Mouse (Mus musculus) midbrain, embryonic 10.5 days (tissue): ENCODE measurements around the gene Col5a1. TPM values are rescaled to one million over a fixed set of nuclear protein-coding genes. Genes with fewer than 3 reads are reported as not detected.
A peak's percentile ranks its signal among the peaks of the same experiment; 100 is the strongest.

Experiments
- DNase-seq: peaks from one replicate; pipeline ENCODE4 v3.0.0-alpha.2; 2017; ENCODE audit warnings: low spot score
- H3K27ac ChIP-seq: fragments of 300-500 bp; sonication (generic); replicated peaks from 2 replicates; pipeline ENCODE4 v1.5.1; 2016; ENCODE audit warnings: mild to moderate bottlenecking
- H3K27me3 ChIP-seq: fragments of 300-500 bp; sonication (generic); 2 replicates; pipeline ENCODE4 v1.6.1; 2016; ENCODE audit warnings: low read depth, mild to moderate bottlenecking; ENCODE audit not compliant: poor library complexity, severe bottlenecking
- H3K36me3 ChIP-seq: fragments of 300-500 bp; sonication (generic); 2 replicates; pipeline ENCODE4 v1.6.1; 2016; ENCODE audit warnings: mild to moderate bottlenecking, moderate library complexity
- H3K4me1 ChIP-seq: fragments of 300-500 bp; sonication (generic); 2 replicates; pipeline ENCODE4 v1.6.1; 2016
- H3K4me3 ChIP-seq: fragments of 300-500 bp; sonication (generic); 2 replicates; pipeline ENCODE4 v1.5.1; 2016; ENCODE audit warnings: mild to moderate bottlenecking, moderate library complexity
- H3K9me3 ChIP-seq: fragments of 300-500 bp; sonication (generic); replicated peaks from 2 replicates; pipeline ENCODE4 v1.6.1; 2016; ENCODE audit warnings: mild to moderate bottlenecking
- WGBS: fragments of 180-500 bp; shearing (Covaris S2); methylation state at CpG from one replicate; pipeline ENCODE4 v1.1.7; 2016; 5-methylcytosine and 5-hydroxymethylcytosine counted together
- polyA plus RNA-seq: library from polyadenylated mRNA; unstranded; fragments of >200 nt; fragmentation: Nextera tagmentation; extraction: Ambion mirVana; gene quantifications from 2 replicates; pipeline ENCODE4 v1.2.1, GENCODE M21; 2016

Col5a1 gene
- polyA plus RNA-seq, result 16.2 and 19.8 TPM in 2 replicates

GRCm38 (mm10) chr2:27886148-27886551, at the start of gene Col5a1:
TSS of gene Col5a1 (plus strand) at chr2:27886425.
- peak; percentile 90 for DNase-seq
- H3K27ac ChIP-seq, result peak within 1 kb of the TSS; percentile 89
- no peaks in the 10 kb centered on the region for H3K36me3 ChIP-seq
- H3K4me1 ChIP-seq, result peaks cover 62% of the 10 kb centered on the region
- H3K9me3 ChIP-seq, result no peaks in the 10 kb centered on the region
- H3K4me3 ChIP-seq, result peak within 1 kb of the TSS; percentile 75
- WGBS, result under 1% methylated on average over 45 of the region's 45 CpGs
- H3K27me3 ChIP-seq, result peaks cover 53% of the 10 kb centered on the region

- peak; percentile 45 for DNase-seq
- H3K4me1 ChIP-seq, result peaks cover 37% of the 10 kb centered on the region
- peak overlapping the region; percentile 56 for H3K27ac ChIP-seq
- 22% methylated on average over 9 of the region's 9 CpGs for WGBS
- H3K4me3 ChIP-seq, result no peak overlapping the region
- H3K27me3 ChIP-seq, result no peaks in the 10 kb centered on the region
- H3K9me3 ChIP-seq, result no peaks in the 10 kb centered on the region
- no peaks in the 10 kb centered on the region for H3K36me3 ChIP-seq
These were observed 48.1 kb upstream of the Col5a1 start for GRCm38 (mm10) chr2:27838112-27838511.

- no peak for DNase-seq
- Histone ChIP-seq H3K9me3 (no peaks in the 10 kb centered on the region), H3K27me3 (no peaks in the 10 kb centered on the region), H3K27ac (no peak overlapping the region; the same call in 1 of the 2 replicates), H3K36me3 (no peaks in the 10 kb centered on the region), H3K4me1 (peaks cover 22% of the 10 kb centered on the region), H3K4me3 (no peak overlapping the region)
- 78% methylated on average over 3 of the region's 3 CpGs for whole genome bisulfite sequencing
These were observed 45.3 kb upstream of the Col5a1 start for GRCm38 (mm10) chr2:27840890-27841289.

GRCm38 (mm10) chr2:27842893-27843292, 43.3 kb upstream of the Col5a1 start:
- no peaks in the 10 kb centered on the region for H3K36me3 ChIP-seq
- 80% methylated on average over 13 of the region's 13 CpGs for WGBS
- no peak overlapping the region for H3K4me3 ChIP-seq
- H3K9me3 ChIP-seq, result no peaks in the 10 kb centered on the region
- no peaks in the 10 kb centered on the region for H3K27me3 ChIP-seq
- H3K27ac ChIP-seq, result no peak overlapping the region
- no peak for DNase-seq
- peaks cover 10% of the 10 kb centered on the region for H3K4me1 ChIP-seq

GRCm38 (mm10) chr2:27844885-27845284, 41.3 kb upstream of the Col5a1 start:
- H3K4me3 ChIP-seq, result no peak overlapping the region
- no peaks in the 10 kb centered on the region for H3K9me3 ChIP-seq
- H3K36me3 ChIP-seq, result no peaks in the 10 kb centered on the region
- no peak overlapping the region for H3K27ac ChIP-seq
- no peak for DNase-seq
- 91% methylated on average over 4 of the region's 4 CpGs for WGBS
- H3K27me3 ChIP-seq, result no peaks in the 10 kb centered on the region
- peaks cover 7% of the 10 kb centered on the region for H3K4me1 ChIP-seq

GRCm38 (mm10) chr2:27847001-27847400, 39.2 kb upstream of the Col5a1 start:
- WGBS, result 69% methylated on average over 5 of the region's 5 CpGs
- Histone ChIP-seq H3K4me1 (peaks cover 7% of the 10 kb centered on the region; the same call in 1 of the 2 replicates), H3K9me3 (no peaks in the 10 kb centered on the region), H3K36me3 (no peaks in the 10 kb centered on the region), H3K27ac (no peak overlapping the region), H3K4me3 (no peak overlapping the region), H3K27me3 (no peaks in the 10 kb centered on the region)
- no peak for DNase-seq

GRCm38 (mm10) chr2:27847851-27848435, 38.3 kb upstream of the Col5a1 start:
- WGBS, result 67% methylated on average over 7 of the region's 7 CpGs
- DNase-seq, result no peak
- no peaks in the 10 kb centered on the region for H3K9me3 ChIP-seq
- peaks cover 7% of the 10 kb centered on the region; the same call in 1 of the 2 replicates for H3K4me1 ChIP-seq
- no peak overlapping the region for H3K4me3 ChIP-seq
- H3K27me3 ChIP-seq, result no peaks in the 10 kb centered on the region
- H3K36me3 ChIP-seq, result no peaks in the 10 kb centered on the region
- no peak overlapping the region for H3K27ac ChIP-seq

GRCm38 (mm10) chr2:27848466-27848865, 37.8 kb upstream of the Col5a1 start:
- Histone ChIP-seq H3K27ac (no peak overlapping the region), H3K27me3 (no peaks in the 10 kb centered on the region), H3K36me3 (no peaks in the 10 kb centered on the region), H3K9me3 (no peaks in the 10 kb centered on the region), H3K4me1 (peaks cover 7% of the 10 kb centered on the region; the same call in 1 of the 2 replicates), H3K4me3 (no peak overlapping the region)
- WGBS, result 87% methylated on average over 5 of the region's 5 CpGs
- no peak for DNase-seq

- peak overlapping the region; percentile 63; the same call in 1 of the 2 replicates for H3K27ac ChIP-seq
- no peaks in the 10 kb centered on the region for H3K9me3 ChIP-seq
- H3K4me1 ChIP-seq, result peaks cover 29% of the 10 kb centered on the region
- peaks cover 8% of the 10 kb centered on the region; the same call in 1 of the 2 replicates for H3K27me3 ChIP-seq
- no peak overlapping the region for H3K4me3 ChIP-seq
- WGBS, result 62% methylated on average over 9 of the region's 9 CpGs
- no peak for DNase-seq
- no peaks in the 10 kb centered on the region for H3K36me3 ChIP-seq
These were observed 27.8 kb upstream of the Col5a1 start for GRCm38 (mm10) chr2:27858348-27858903.

- 89% methylated on average over 9 of the region's 9 CpGs for WGBS
- Histone ChIP-seq H3K27me3 (peaks cover 17% of the 10 kb centered on the region; the same call in 1 of the 2 replicates), H3K4me1 (peaks cover 29% of the 10 kb centered on the region), H3K4me3 (no peak overlapping the region), H3K9me3 (no peaks in the 10 kb centered on the region), H3K27ac (no peak overlapping the region), H3K36me3 (no peaks in the 10 kb centered on the region)
- DNase-seq, result no peak
These were observed 24.5 kb upstream of the Col5a1 start for GRCm38 (mm10) chr2:27861576-27862238.

GRCm38 (mm10) chr2:27864491-27865365, 21.5 kb upstream of the Col5a1 start:
- no peaks in the 10 kb centered on the region for H3K36me3 ChIP-seq
- 77% methylated on average over 18 of the region's 18 CpGs for WGBS
- DNase-seq, result no peak
- H3K9me3 ChIP-seq, result no peaks in the 10 kb centered on the region
- H3K4me1 ChIP-seq, result peaks cover 21% of the 10 kb centered on the region
- no peak overlapping the region; the same call in 1 of the 2 replicates for H3K27ac ChIP-seq
- H3K4me3 ChIP-seq, result no peak overlapping the region
- H3K27me3 ChIP-seq, result 0 out of 2 replicates have a peak, but pooled peaks cover 13% of the 10 kb centered on the region

- H3K4me3 ChIP-seq, result no peak overlapping the region
- H3K36me3 ChIP-seq, result no peaks in the 10 kb centered on the region
- H3K27me3 ChIP-seq, result no peaks in the 10 kb centered on the region
- 93% methylated on average over 1 of the region's 1 CpGs for WGBS
- no peak for DNase-seq
- H3K27ac ChIP-seq, result no peak overlapping the region
- peaks cover 11% of the 10 kb centered on the region; the same call in 1 of the 2 replicates for H3K4me1 ChIP-seq
- H3K9me3 ChIP-seq, result no peaks in the 10 kb centered on the region
These were observed 15.6 kb upstream of the Col5a1 start for GRCm38 (mm10) chr2:27870586-27870985.
